Mouse (Mus musculus) liver, postnatal 0 days (tissue): Measurements from ENCODE around the gene Sdf4. TPM values are rescaled to one million over a fixed set of nuclear protein-coding genes. Genes with fewer than 3 reads are reported as not detected.
A peak's percentile ranks its signal among the peaks of the same experiment; 100 is the strongest.

Source experiments
- ATAC-seq: fragments of 200-750 bp; cut with Nextera tagmentation; 2 replicates; pipeline ENCODE4 v1.8.0; 2017; ENCODE audit warnings: mild to moderate bottlenecking, moderate library complexity
- DNase-seq: peaks from one replicate; pipeline ENCODE4 v3.0.0-alpha.2; 2016
- H3K27ac ChIP-seq: fragments of 300-500 bp; sonication (generic); 2 replicates; pipeline ENCODE4 v1.5.1; 2014; ENCODE audit warnings: antibody characterized with exemption, moderate library complexity, mild to moderate bottlenecking, low read depth
- H3K27me3 ChIP-seq: fragments of 300-500 bp; sonication (generic); 2 replicates; pipeline ENCODE4 v1.6.1; 2014; ENCODE audit warnings: low read length, control low read depth, mixed read lengths; ENCODE audit not compliant: insufficient read depth
- H3K36me3 ChIP-seq: fragments of 300-500 bp; sonication (generic); replicated peaks from 2 replicates; pipeline ENCODE4 v1.6.1; 2014; ENCODE audit warnings: mild to moderate bottlenecking, control low read depth, low read length, moderate library complexity, mixed read lengths; ENCODE audit not compliant: insufficient read depth
- H3K4me1 ChIP-seq: fragments of 300-500 bp; sonication (generic); 2 replicates; pipeline ENCODE4 v1.6.1; 2014; ENCODE audit warnings: antibody characterized with exemption, mild to moderate bottlenecking, control low read depth; ENCODE audit not compliant: insufficient read depth
- H3K4me2 ChIP-seq: fragments of 300-500 bp; sonication (generic); 2 replicates; pipeline ENCODE4 v1.6.1; 2014; ENCODE audit warnings: low read depth, mild to moderate bottlenecking, low read length, moderate library complexity, mixed read lengths
- H3K4me3 ChIP-seq: fragments of 300-500 bp; sonication (generic); 2 replicates; pipeline ENCODE4 v1.5.1; 2014; ENCODE audit warnings: low read depth, low read length
- H3K9ac ChIP-seq: fragments of 300-500 bp; sonication (generic); replicated peaks from 2 replicates; pipeline ENCODE4 v1.6.1; 2014; ENCODE audit warnings: mild to moderate bottlenecking, moderate library complexity
- H3K9me3 ChIP-seq: fragments of 300-500 bp; sonication (generic); 2 replicates; pipeline ENCODE4 v1.6.1; 2016; ENCODE audit warnings: mild to moderate bottlenecking, control low read depth, low read length, mixed read lengths
- CTCF ChIP-seq: sonication (generic); IDR thresholded peaks from 2 replicates; pipeline ENCODE4 v1.5.1; 2016; ENCODE audit warnings: antibody characterized with exemption, low read depth
- EP300 ChIP-seq: IDR thresholded peaks from 2 replicates; pipeline ENCODE4 v1.6.1; 2016; ENCODE audit warnings: antibody characterized with exemption, low read depth, mild to moderate bottlenecking
- WGBS: fragments of 180-500 bp; shearing (Covaris S2); extraction: QIAGEN DNeasy Blood & Tissue Kit; methylation state at CpG from one replicate; pipeline ENCODE4 v1.1.7; 2014; ENCODE audit not compliant: insufficient replicate concordance; 5-methylcytosine and 5-hydroxymethylcytosine counted together
- polyA plus RNA-seq: library from polyadenylated mRNA; unstranded; fragments of >200 nt; fragmentation: Nextera tagmentation; extraction: Ambion mirVana; gene quantifications from 2 replicates; pipeline ENCODE4 v1.2.1, GENCODE M21; 2015

Gene Sdf4
- polyA plus RNA-seq, 1 experiment from 2014 or later, result 94.2 TPM

- WGBS, result 75% methylated on average over 4 of the region's 4 CpGs
- H3K9ac ChIP-seq, result no peak overlapping the region
- H3K4me1 ChIP-seq, result peaks cover 29% of the 10 kb centered on the region
- TF ChIP-seq EP300 (no peak), CTCF (no peak)
- H3K27ac ChIP-seq, result no peak overlapping the region
- no peak overlapping the region for H3K4me3 ChIP-seq
- peaks cover 19% of the 10 kb centered on the region for H3K27me3 ChIP-seq
- no peak overlapping the region for H3K4me2 ChIP-seq
- ATAC-seq (no peak), DNase-seq (no peak)
- H3K9me3 ChIP-seq, result no peaks in the 10 kb centered on the region
- no peaks in the 10 kb centered on the region for H3K36me3 ChIP-seq
Measured at GRCm38 (mm10) chr4:156034301-156034700, 41.6 kb downstream of the Sdf4 start.

DNA sequence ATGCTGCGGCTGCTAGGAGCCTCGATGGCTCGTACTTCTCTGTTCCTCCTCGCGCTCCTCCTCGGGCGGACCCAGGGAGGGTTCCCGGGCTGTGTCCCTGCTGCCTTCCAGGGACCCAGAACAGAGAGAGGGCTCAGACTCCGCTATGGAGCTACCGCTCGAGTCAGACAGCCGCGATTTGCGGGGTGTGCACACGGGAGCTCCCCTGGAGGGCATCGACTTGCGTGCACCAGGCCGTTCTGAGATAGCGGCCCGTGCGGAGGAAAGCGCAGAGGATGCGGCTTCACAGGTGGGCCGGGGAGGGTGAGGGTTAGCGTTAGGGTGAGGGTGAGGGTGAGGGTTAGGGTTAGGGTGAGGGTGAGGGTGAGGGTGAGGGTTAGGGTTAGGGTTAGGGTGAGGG is 42.2 kb downstream of the Sdf4 start:
- no peak for ATAC-seq
- Histone ChIP-seq H3K4me3 (peak overlapping the region; percentile 4; the same call in 1 of the 2 replicates), H3K27me3 (peaks cover 19% of the 10 kb centered on the region), H3K36me3 (no peaks in the 10 kb centered on the region), H3K9me3 (no peaks in the 10 kb centered on the region), H3K27ac (no peak overlapping the region), H3K4me1 (peaks cover 29% of the 10 kb centered on the region), H3K4me2 (peak overlapping the region; percentile 54), H3K9ac (no peak overlapping the region)
- TF ChIP-seq CTCF, result no peak
- TF ChIP-seq EP300, result no peak
- DNase-seq, result no peak
- 8% methylated on average over 24 of the region's 25 CpGs for WGBS

DNA sequence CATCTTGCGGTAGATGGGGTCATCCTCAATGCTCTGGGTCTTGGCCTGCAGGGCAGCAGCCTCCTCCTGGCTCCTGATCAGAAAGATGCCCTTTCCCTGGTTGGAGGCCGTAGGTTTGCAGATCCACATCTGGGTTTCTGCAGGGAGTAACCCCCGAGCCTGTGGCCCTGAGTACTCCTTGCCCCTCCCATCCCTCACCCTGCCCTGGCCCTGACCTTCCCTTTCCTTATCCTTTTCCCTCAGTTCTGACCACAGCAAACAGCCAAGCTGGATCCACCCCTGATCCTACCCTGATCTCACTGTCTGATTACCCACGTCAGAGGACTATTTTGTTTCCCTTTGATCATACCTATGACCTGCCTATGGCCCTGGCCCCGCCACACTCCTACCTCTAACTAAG is 52.1 kb downstream of the Sdf4 start:
- ATAC-seq, result no peak
- WGBS, result 57% methylated on average over 5 of the region's 5 CpGs
- no peaks in the 10 kb centered on the region for H3K36me3 ChIP-seq
- H3K4me1 ChIP-seq, result no peaks in the 10 kb centered on the region
- no peak for DNase-seq
- no peak overlapping the region for H3K27ac ChIP-seq
- no peaks in the 10 kb centered on the region for H3K9me3 ChIP-seq
- no peaks in the 10 kb centered on the region for H3K27me3 ChIP-seq
- H3K4me3 ChIP-seq, result no peak overlapping the region
- H3K9ac ChIP-seq, result no peak overlapping the region
- no peak overlapping the region for H3K4me2 ChIP-seq
- TF ChIP-seq CTCF, result no peak
- no peak for TF ChIP-seq EP300

DNA sequence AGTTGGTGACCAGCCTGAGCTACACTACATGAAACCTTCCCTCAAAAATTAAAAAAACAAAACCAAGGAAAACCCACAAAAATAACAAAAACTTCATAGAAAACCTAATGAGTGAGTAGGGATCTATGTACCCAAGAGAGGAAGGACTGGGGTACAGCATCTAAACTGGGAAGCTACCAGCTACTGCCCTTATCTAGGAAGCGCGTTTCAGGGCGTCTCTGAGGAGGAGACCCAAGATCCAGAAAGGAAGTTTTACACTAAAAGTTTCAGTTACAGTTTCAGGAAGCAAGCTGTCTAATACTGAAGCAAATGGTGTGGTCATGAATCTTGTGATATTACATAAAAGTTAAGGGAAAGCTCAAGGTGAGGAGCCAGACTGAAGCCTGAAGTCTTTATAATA is 57.1 kb downstream of the Sdf4 start:
- no peak for ATAC-seq
- peaks cover 3% of the 10 kb centered on the region; the same call in 1 of the 2 replicates for H3K4me1 ChIP-seq
- H3K36me3 ChIP-seq, result no peaks in the 10 kb centered on the region
- 21% methylated on average over 3 of the region's 3 CpGs for WGBS
- no peaks in the 10 kb centered on the region for H3K27me3 ChIP-seq
- no peak for DNase-seq
- no peak overlapping the region for H3K4me3 ChIP-seq
- no peaks in the 10 kb centered on the region for H3K9me3 ChIP-seq
- TF ChIP-seq EP300 (no peak), CTCF (no peak)
- no peak overlapping the region for H3K4me2 ChIP-seq
- H3K9ac ChIP-seq, result no peak overlapping the region
- no peak overlapping the region for H3K27ac ChIP-seq

DNA sequence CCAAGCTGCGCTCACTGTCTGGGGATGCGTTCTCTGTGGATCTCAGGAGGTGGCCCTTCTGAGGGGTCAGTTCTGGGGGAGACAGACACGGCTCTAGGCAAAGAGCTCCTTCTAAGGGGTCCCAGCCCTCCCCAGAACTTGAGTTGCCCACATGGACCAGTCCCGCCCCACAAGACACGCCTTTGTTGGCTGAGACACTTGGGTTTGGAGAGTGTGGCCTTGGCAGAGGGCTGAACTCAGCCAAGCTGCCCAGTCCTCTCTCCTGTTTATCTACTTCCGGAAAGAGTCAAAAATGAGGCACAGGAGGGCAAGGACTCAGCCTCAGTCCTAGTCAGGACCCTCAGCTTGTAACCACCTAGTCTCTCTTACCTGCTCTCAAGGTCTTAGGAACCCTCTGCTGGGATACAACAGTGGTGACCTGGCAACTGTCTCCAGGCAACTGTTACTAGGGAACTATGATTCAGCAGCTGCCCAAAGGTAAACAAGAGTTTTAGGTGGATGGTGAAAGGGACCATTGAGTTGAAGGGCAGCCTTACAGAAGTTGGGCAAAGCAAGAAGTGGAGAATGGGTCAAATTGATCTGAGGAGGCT is 57.8 kb downstream of the Sdf4 start:
- 70% methylated on average over 6 of the region's 6 CpGs for WGBS
- no peaks in the 10 kb centered on the region for H3K36me3 ChIP-seq
- peaks cover 3% of the 10 kb centered on the region; the same call in 1 of the 2 replicates for H3K4me1 ChIP-seq
- H3K27ac ChIP-seq, result no peak overlapping the region
- H3K9ac ChIP-seq, result no peak overlapping the region
- no peaks in the 10 kb centered on the region for H3K27me3 ChIP-seq
- ATAC-seq (no peak), DNase-seq (no peak)
- no peaks in the 10 kb centered on the region for H3K9me3 ChIP-seq
- H3K4me2 ChIP-seq, result no peak overlapping the region
- H3K4me3 ChIP-seq, result no peak overlapping the region
- TF ChIP-seq CTCF (no peak), EP300 (no peak)

- Histone ChIP-seq H3K27ac (no peak overlapping the region), H3K27me3 (no peaks in the 10 kb centered on the region), H3K36me3 (no peaks in the 10 kb centered on the region), H3K4me1 (peaks cover 3% of the 10 kb centered on the region; the same call in 1 of the 2 replicates), H3K4me3 (no peak overlapping the region), H3K9me3 (no peaks in the 10 kb centered on the region), H3K4me2 (no peak overlapping the region), H3K9ac (no peak overlapping the region)
- ATAC-seq (no peak), DNase-seq (no peak)
- TF ChIP-seq EP300, result no peak
- TF ChIP-seq CTCF, result no peak
- WGBS, result 69% methylated on average over 4 of the region's 4 CpGs
Measured at GRCm38 (mm10) chr4:156053113-156053512, 60.4 kb downstream of the Sdf4 start.
